Mouse (Mus musculus) megakaryocyte-erythroid progenitor cell, adult 5 weeks (primary cell): ENCODE measurements around the gene Sctr. TPM values are rescaled to one million over a fixed set of nuclear protein-coding genes. Genes with fewer than 3 reads are reported as not detected.

ENCODE experiments used
- polyA plus RNA-seq: library from polyadenylated mRNA; stranded (reverse); fragments of >175 nt; gene quantifications from 2 replicates; pipeline ENCODE4 v1.2.3, GENCODE M21; 2012

Sctr gene
- polyA plus RNA-seq: not detected in 2 replicates

DNA sequence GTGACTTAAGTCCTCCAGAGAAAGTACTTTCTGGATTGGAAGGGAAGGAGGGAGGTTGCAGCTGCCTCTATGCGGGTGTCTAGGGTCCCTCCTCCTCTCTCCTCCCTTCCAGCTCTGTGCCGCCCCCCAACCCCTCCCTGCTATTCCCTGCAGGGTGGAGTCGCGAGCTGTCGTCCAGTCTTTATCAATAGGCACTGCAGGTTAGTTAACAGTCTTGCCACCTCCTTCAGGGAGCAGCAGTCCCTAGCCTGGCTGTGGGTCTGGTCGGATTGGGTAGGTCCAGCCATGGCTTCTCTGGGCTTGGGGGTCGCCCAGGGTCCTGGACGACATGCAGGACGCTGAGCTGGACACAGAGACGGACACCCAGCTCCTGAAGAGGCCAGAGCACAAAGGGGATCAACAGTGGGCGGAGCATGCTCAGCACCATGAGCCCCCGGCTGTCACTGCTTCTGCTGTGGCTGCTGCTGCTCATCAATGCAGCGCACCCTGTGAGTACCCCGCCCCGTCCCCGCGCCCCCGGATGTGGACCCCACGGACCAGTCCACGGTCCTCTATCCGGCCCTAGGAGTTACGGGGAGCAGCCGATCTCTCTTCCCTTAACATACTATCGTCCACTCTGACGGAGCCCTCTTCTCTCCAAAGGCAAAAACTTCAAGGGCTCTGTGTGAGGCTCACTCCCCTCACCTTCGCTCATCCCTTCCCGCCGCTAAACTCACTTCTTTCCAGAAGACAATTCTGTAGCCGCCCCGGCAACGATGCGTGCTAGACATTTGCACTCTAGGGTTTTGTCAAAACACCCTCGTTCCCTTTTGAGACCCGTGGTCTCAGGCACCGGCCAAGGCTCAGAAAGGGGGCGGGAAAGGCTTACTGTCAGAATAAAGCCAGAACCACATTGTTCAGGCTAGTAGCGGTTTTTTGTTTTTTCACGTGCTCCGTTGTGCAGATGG lies at the start of gene Sctr:
TSS of gene Sctr (plus strand) at position 51 of the 947 bp plus-strand sequence.

DNA sequence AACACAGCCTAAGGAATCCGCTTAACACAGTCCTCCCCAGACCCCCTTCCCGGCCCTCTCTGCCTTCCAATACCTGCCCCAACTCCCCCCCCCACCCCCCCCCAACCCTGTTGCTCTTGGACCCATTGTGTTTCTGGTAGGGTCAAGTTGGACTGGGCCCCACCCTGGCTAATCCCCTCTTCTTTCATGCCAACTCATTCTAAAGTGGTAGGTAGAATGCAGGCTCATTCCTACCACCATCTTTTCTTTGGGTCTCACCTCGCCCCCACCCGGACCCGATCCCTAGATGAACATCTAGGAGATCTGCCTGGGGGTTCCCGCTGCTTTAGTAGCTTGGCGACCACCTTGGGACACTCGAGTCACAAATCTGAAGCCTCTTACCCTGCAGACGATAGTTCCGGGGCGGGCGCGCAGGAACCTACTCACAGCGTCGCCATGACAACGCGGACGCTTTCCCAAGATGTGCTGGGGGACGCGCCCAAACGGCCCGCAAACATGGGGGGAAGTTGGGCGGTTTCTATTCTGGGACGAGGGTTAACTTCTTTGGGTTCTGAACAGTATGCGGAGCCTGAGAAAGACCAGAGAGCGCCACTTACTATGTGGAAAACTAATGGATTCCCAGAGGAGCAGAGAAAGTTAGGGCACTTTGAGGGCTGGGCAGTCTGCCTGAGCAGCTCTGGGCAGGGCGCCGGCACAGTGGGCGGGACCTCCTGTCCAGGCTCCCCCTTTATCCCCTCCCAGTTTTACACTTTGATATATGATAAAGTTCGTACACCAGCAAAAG lies 9.7 kb upstream of the Sctr start, which contains the start of gene Cfap221:
TSS of gene Cfap221 (minus strand) at position 437 of the 784 bp plus-strand sequence.

DNA sequence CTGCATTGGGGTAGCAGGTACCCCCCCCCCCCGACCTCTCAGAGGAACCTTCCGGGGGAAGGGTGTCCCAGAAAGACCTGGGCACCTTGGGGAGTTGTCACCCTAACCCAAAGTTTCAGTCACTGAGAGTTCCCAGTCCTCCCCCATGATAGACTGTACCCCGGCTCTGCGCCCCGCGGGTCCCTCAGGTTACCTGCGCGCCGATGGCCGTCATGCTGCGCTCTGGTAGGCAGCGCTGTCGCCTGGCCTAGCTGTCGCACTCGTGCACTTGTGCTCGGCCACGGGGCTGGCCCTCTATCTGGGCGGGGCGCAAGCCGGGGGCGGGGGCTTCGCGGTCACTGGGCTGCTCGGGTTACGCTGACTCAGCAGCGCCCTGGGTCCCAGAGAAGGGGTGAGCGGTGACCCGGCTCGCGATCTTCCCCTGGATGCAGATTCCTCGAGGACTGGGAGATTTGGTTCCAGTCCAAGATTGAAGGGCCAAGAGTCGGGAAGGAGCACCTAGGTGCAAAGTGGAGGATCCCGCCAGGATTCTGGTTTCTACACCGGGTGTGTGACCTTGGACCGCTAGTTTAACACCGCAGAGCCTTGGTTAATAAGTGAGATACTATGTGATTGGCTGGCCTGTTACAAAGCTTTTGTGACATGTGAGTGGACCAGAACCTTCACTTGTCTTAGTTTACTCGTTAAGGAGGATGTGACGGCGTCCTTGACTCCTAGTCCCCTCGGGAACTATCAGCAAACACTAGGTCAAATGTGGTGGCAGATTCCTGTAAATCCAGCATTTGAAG lies 67.0 kb downstream of the Sctr start, which contains the start of gene Tmem37:
TSS of gene Tmem37 (minus strand) at position 556 of the 788 bp plus-strand sequence.

Other genes starting within 250 kb of the Sctr start
- gene Ptpn4, start 169.3 kb upstream of the Sctr start, polyA plus RNA-seq: 4.6 and 5.3 TPM in 2 replicates
- gene Tmem177, start 93.7 kb upstream of the Sctr start, polyA plus RNA-seq: 0.11 and 0.27 TPM in 2 replicates
- gene Cfap221, start 9.7 kb upstream of the Sctr start, polyA plus RNA-seq: not detected in 2 replicates
- 0.19 and 0.40 TPM in 2 replicates for gene Tmem37, start 67.2 kb downstream of the Sctr start, polyA plus RNA-seq
- 6.4 and 16.1 TPM in 2 replicates for gene Dbi, start 114.2 kb downstream of the Sctr start, polyA plus RNA-seq
- 3.6 and 4.2 TPM in 2 replicates for gene 3110009E18Rik, start 114.3 kb downstream of the Sctr start, polyA plus RNA-seq